ENCODE assay signal across 32 mouse cellular contexts in genomic region chr4:130335867-130336266, GRCm38 (mm10). TPM values are rescaled to one million over a fixed set of nuclear protein-coding genes. Genes with fewer than 3 reads are reported as not detected.
DNase-seq lines count a peak whose midpoint lies in the region; ATAC-seq and TF ChIP-seq lines count a peak whose summit lies in the region.
"Had no signal": no experiment of that assay in that cellular context is flagged by ENCODE, and none has a peak within 500 bp of the region (broad histone marks: within the 10 kb centered on the region; RNA-seq: fewer than 3 reads in every experiment).

No protein-coding gene starts in this region.

- DNase-seq in kidney, adult 2 months, result peak; percentile 19
- DNase-seq in kidney, adult 8-10 months, result no peak
- no peak for DNase-seq in liver
- peak; percentile 69 for DNase-seq in yolk sac, embryonic 10.5 days (ENCODE audit: low spot score)
- no peak for DNase-seq in gastrocnemius, adult 8-10 months (ENCODE audit: low spot score in 2 of 2)
- no peak for DNase-seq in layer of hippocampus, postnatal 36 days
- DNase-seq: adrenal gland, adult 8-10 months; adrenal gland, postnatal 14 days; B cell, adult 2 months; cerebellum, adult 11 months; cerebellum, adult 18-20 months; cerebellum, adult 8-10 months; cerebellum, adult 9-11 months; cerebellum, postnatal 14 days; cerebellum, postnatal 36 days; embryo, embryonic 11 days had no signal

- no peaks in the 10 kb centered on the region for H3K27me3 ChIP-seq in kidney, adult 2 months (replicated peaks; ENCODE audit: control insufficient read depth, insufficient read depth, low read length)
- H3K27me3 ChIP-seq in liver, embryonic 12.5 days (replicated peaks), result no peaks in the 10 kb centered on the region
- no peaks in the 10 kb centered on the region for H3K27me3 ChIP-seq in liver, embryonic 16.5 days (ENCODE audit: control insufficient read depth, insufficient read depth, low read depth, low read length)
- H3K27me3 ChIP-seq: CH12.LX; embryonic facial prominence, embryonic 13.5 days; embryonic facial prominence, embryonic 15.5 days; forebrain, embryonic 12.5 days; Patski had no signal

- no peaks in the 10 kb centered on the region for H3K9me3 ChIP-seq in liver, embryonic 12.5 days (replicated peaks)
- no peaks in the 10 kb centered on the region for H3K9me3 ChIP-seq in liver, embryonic 16.5 days (replicated peaks; ENCODE audit: control insufficient read depth, low read length)
- H3K9me3 ChIP-seq: embryonic facial prominence, embryonic 13.5 days; embryonic facial prominence, embryonic 15.5 days; forebrain, embryonic 10.5 days; forebrain, embryonic 12.5 days; G1E had no signal

- peaks cover 1% of the 10 kb centered on the region; the same call in 1 of the 2 replicates for H3K36me3 ChIP-seq in kidney, adult 2 months (ENCODE audit: control insufficient read depth, insufficient read depth, low read length)
- H3K36me3 ChIP-seq in liver, embryonic 12.5 days, result peaks cover 60% of the 10 kb centered on the region
- peaks cover 16% of the 10 kb centered on the region for H3K36me3 ChIP-seq in liver, embryonic 16.5 days (ENCODE audit: control insufficient read depth, insufficient read depth)

- 86% methylated on average over 5 of the region's 5 CpGs for WGBS in kidney, adult 2 months
- WGBS in liver, embryonic 12.5 days (ENCODE audit: insufficient replicate concordance), result 73% methylated on average over 5 of the region's 5 CpGs
- 68% methylated on average over 5 of the region's 5 CpGs for WGBS in liver, embryonic 16.5 days (ENCODE audit: insufficient replicate concordance)

- H3K4me1 ChIP-seq in kidney, adult 2 months (ENCODE audit: control insufficient read depth, insufficient read depth, low read length), result no peaks in the 10 kb centered on the region
- no peaks in the 10 kb centered on the region for H3K4me1 ChIP-seq in liver, embryonic 12.5 days
- no peaks in the 10 kb centered on the region for H3K4me1 ChIP-seq in liver, embryonic 16.5 days (ENCODE audit: control insufficient read depth, low read depth, low read length)
- H3K4me1 ChIP-seq: embryonic facial prominence, embryonic 13.5 days; embryonic facial prominence, embryonic 15.5 days; forebrain, embryonic 10.5 days; forebrain, embryonic 12.5 days had no signal

- no peak for TF ChIP-seq CTCF in kidney, adult 2 months (conservative IDR thresholded peaks at IDR 0.05; ENCODE audit: insufficient read depth, insufficient read length, low read depth, low read length)

- H3K9ac ChIP-seq in liver, embryonic 12.5 days, result no peak overlapping the region
- H3K9ac ChIP-seq in liver, embryonic 16.5 days (ENCODE audit: low read depth, low read length), result no peak overlapping the region
- H3K9ac ChIP-seq: embryonic facial prominence, embryonic 13.5 days; embryonic facial prominence, embryonic 15.5 days; forebrain, embryonic 12.5 days had no signal

- ATAC-seq in liver, embryonic 12.5 days, result peak; percentile 49; the same call in 1 of the 2 replicates
- ATAC-seq in liver, embryonic 16.5 days (ENCODE audit: low read depth), result peak; percentile 76
- ATAC-seq: activated CD4-positive, CD25-positive, alpha-beta regulatory T cell, adult 4 months; CD4-positive, CD25-positive, alpha-beta regulatory T cell, adult 4 months; forebrain, embryonic 14.5 days; Patski had no signal

- no peak for TF ChIP-seq POLR2A in kidney, adult 2 months (IDR thresholded peaks at IDR 0.05; ENCODE audit: low read depth, low read length)

- no peak overlapping the region for H3K4me2 ChIP-seq in liver, embryonic 12.5 days
- no peak overlapping the region for H3K4me2 ChIP-seq in liver, embryonic 16.5 days (ENCODE audit: low read depth, low read length)
- H3K4me2 ChIP-seq: embryonic facial prominence, embryonic 13.5 days; embryonic facial prominence, embryonic 15.5 days; forebrain, embryonic 12.5 days had no signal

- H3K27ac ChIP-seq in kidney, adult 2 months (ENCODE audit: insufficient read depth, low read depth, low read length), result no peak overlapping the region
- H3K27ac ChIP-seq in liver, embryonic 12.5 days, result no peak overlapping the region
- no peak overlapping the region for H3K27ac ChIP-seq in liver, embryonic 16.5 days (ENCODE audit: low read length)
- H3K27ac ChIP-seq: embryonic facial prominence, embryonic 13.5 days; embryonic facial prominence, embryonic 15.5 days; forebrain, embryonic 10.5 days; forebrain, embryonic 12.5 days had no signal

- no peak overlapping the region for H3K4me3 ChIP-seq in kidney, adult 2 months (ENCODE audit: insufficient read depth, low read depth, low read length)
- H3K4me3 ChIP-seq in liver, embryonic 12.5 days, result no peak overlapping the region
- no peak overlapping the region for H3K4me3 ChIP-seq in liver, embryonic 16.5 days (ENCODE audit: low read depth, low read length)
- H3K4me3 ChIP-seq: embryonic facial prominence, embryonic 13.5 days; embryonic facial prominence, embryonic 15.5 days; erythroblast, embryonic 14.5 days; forebrain, embryonic 10.5 days; forebrain, embryonic 12.5 days had no signal

RNA-seq across cellular contexts. Expression of gene Zcchc17, which starts 23.9 kb away (rescaled TPM):
- 21.1 and 22.7 TPM in 2 replicates for polyA plus RNA-seq in kidney, adult 2 months (2012; rRNA removed)
- polyA plus RNA-seq in liver, embryonic 12.5 days (2016; fragmentation: Nextera tagmentation; extraction: Ambion mirVana), result 52.1 and 52.9 TPM in 2 replicates
- polyA plus RNA-seq in liver, embryonic 16.5 days (2015; fragmentation: Nextera tagmentation; extraction: Ambion mirVana), result 27.5 and 32.1 TPM in 2 replicates
- 10 to 100 TPM; 33.9 to 46.4 (median 43.9) TPM for total RNA-seq in gastrocnemius, adult 8-10 months (2022)
- 10 to 100 TPM; 62.2 to 64.1 TPM for total RNA-seq in layer of hippocampus, postnatal 36 days (2021)

RNA-seq across cellular contexts. Expression of gene Snrnp40, which starts 24.1 kb away (rescaled TPM):
- polyA plus RNA-seq in kidney, adult 2 months (2012; rRNA removed), result 22.1 and 23.2 TPM in 2 replicates
- 112 and 119 TPM in 2 replicates for polyA plus RNA-seq in liver, embryonic 12.5 days (2016; fragmentation: Nextera tagmentation; extraction: Ambion mirVana)
- 52.4 and 56.3 TPM in 2 replicates for polyA plus RNA-seq in liver, embryonic 16.5 days (2015; fragmentation: Nextera tagmentation; extraction: Ambion mirVana)
- 10 to 100 TPM; 10.9 to 14.5 (median 12.6) TPM for total RNA-seq in gastrocnemius, adult 8-10 months (2022)
- 10 to 100 TPM; 31.9 to 32.8 TPM for total RNA-seq in layer of hippocampus, postnatal 36 days (2021)

RNA-seq across cellular contexts. Expression of gene Gm10570, which starts 27.4 kb away (rescaled TPM):
- 0.25 and 0.62 TPM in 2 replicates for polyA plus RNA-seq in kidney, adult 2 months (2012; rRNA removed)
- not detected in 2 replicates for polyA plus RNA-seq in liver, embryonic 12.5 days (2016; fragmentation: Nextera tagmentation; extraction: Ambion mirVana)
- polyA plus RNA-seq in liver, embryonic 16.5 days (2015; fragmentation: Nextera tagmentation; extraction: Ambion mirVana), result not detected in 2 replicates
- under 1 TPM in 1 of 4 experiments, not detected in 3; 0.92 TPM for total RNA-seq in gastrocnemius, adult 8-10 months (2022)
- 1 to 10 TPM in 1 of 2 experiments, not detected in 1; 1.1 TPM for total RNA-seq in layer of hippocampus, postnatal 36 days (2021)
- total RNA-seq: adrenal gland, adult 18-20 months; adrenal gland, postnatal 4 days; CH12.LX; common myeloid progenitor, adult 5-6 weeks; G1E had no signal
- polyA plus RNA-seq: activated CD4-positive, CD25-positive, alpha-beta regulatory T cell, adult 4 months; CD4-positive, CD25-positive, alpha-beta regulatory T cell, adult 4 months; embryonic facial prominence, embryonic 13.5 days; erythroblast, embryonic 14.5 days; forebrain, embryonic 10.5 days; forebrain, embryonic 12.5 days; G1E; Patski had no signal

RNA-seq across cellular contexts. Expression of gene Fabp3, which starts 27.5 kb away (rescaled TPM):
- 235 and 321 TPM in 2 replicates for polyA plus RNA-seq in kidney, adult 2 months (2012; rRNA removed)
- 1.3 and 1.5 TPM in 2 replicates for polyA plus RNA-seq in liver, embryonic 12.5 days (2016; fragmentation: Nextera tagmentation; extraction: Ambion mirVana)
- polyA plus RNA-seq in liver, embryonic 16.5 days (2015; fragmentation: Nextera tagmentation; extraction: Ambion mirVana), result 3.0 and 5.4 TPM in 2 replicates
- 1,000 to 10,000 TPM in 1 of 4 experiments, 100 to 1,000 TPM in 3; 564 to 1,027 (median 619) TPM for total RNA-seq in gastrocnemius, adult 8-10 months (2022)
- total RNA-seq in layer of hippocampus, postnatal 36 days (2021), result 10 to 100 TPM; 94.1 to 94.6 TPM
- total RNA-seq: CH12.LX; common myeloid progenitor, adult 5-6 weeks; G1E had no signal
- polyA plus RNA-seq: CD4-positive, CD25-positive, alpha-beta regulatory T cell, adult 4 months; erythroblast, embryonic 14.5 days; G1E had no signal

RNA-seq across cellular contexts. Expression of gene Serinc2, which starts 56.9 kb away (rescaled TPM):
- 54.8 and 77.5 TPM in 2 replicates for polyA plus RNA-seq in kidney, adult 2 months (2012; rRNA removed)
- polyA plus RNA-seq in liver, embryonic 12.5 days (2016; fragmentation: Nextera tagmentation; extraction: Ambion mirVana), result 1.7 and 3.1 TPM in 2 replicates
- polyA plus RNA-seq in liver, embryonic 16.5 days (2015; fragmentation: Nextera tagmentation; extraction: Ambion mirVana), result 0.76 and 1.3 TPM in 2 replicates
- total RNA-seq in gastrocnemius, adult 8-10 months (2022), result 100 to 1,000 TPM in 1 of 4 experiments, 10 to 100 TPM in 3; 73.1 to 119 (median 84.5) TPM
- 10 to 100 TPM; 12.0 to 13.2 TPM for total RNA-seq in layer of hippocampus, postnatal 36 days (2021)
- total RNA-seq: common myeloid progenitor, adult 5-6 weeks; G1E had no signal
- polyA plus RNA-seq: erythroblast, embryonic 14.5 days; G1E had no signal

Comparison
In these comparisons a context has a peak if more than half of its experiments do, and no peak if none do; other contexts are left out.
1. DNase-seq: peak in kidney, adult 2 months (single experiment) and yolk sac, embryonic 10.5 days (single experiment); none in kidney, adult 8-10 months (0 of 2), liver (single experiment), gastrocnemius, adult 8-10 months (0 of 2) and layer of hippocampus, postnatal 36 days (0 of 2).